Mouse (Mus musculus): ENCODE results near the gene Osbpl10. TPM values are rescaled to one million over a fixed set of nuclear protein-coding genes. Genes with fewer than 3 reads are reported as not detected.

Osbpl10 gene
- polyA plus RNA-seq, 1 experiment from 2014 or later, result 1.4 TPM

GRCm38 (mm10) chr9:114990421-114990820 is 12.1 kb downstream of the Osbpl10 start:
- H3K9ac ChIP-seq (ENCODE audit: low read length), result no peak overlapping the region
- no peak overlapping the region for H3K4me3 ChIP-seq (ENCODE audit: low read depth, low read length)
- no peak for DNase-seq (ENCODE audit: low spot score)
- H3K27ac ChIP-seq (ENCODE audit: low read depth, low read length), result no peak overlapping the region
- no peaks in the 10 kb centered on the region for H3K36me3 ChIP-seq (ENCODE audit: control insufficient read depth, insufficient read depth, low read length)
- no peaks in the 10 kb centered on the region for H3K27me3 ChIP-seq (ENCODE audit: control insufficient read depth, insufficient read depth, low read length)
- H3K4me2 ChIP-seq (ENCODE audit: low read depth), result no peak overlapping the region
- H3K9me3 ChIP-seq (ENCODE audit: control insufficient read depth, low read length), result no peaks in the 10 kb centered on the region
- no peak for ATAC-seq (ENCODE audit: insufficient read depth, low FRiP score, low TSS enrichment)
- WGBS, result 78% methylated on average over 10 of the region's 10 CpGs
- no peaks in the 10 kb centered on the region for H3K4me1 ChIP-seq (ENCODE audit: control insufficient read depth, insufficient read depth, low read length)

GRCm38 (mm10) chr9:114992528-114992927 is 14.2 kb downstream of the Osbpl10 start:
- Histone ChIP-seq H3K9ac (ENCODE audit: low read length) (no peak overlapping the region), H3K9me3 (ENCODE audit: control insufficient read depth, low read length) (no peaks in the 10 kb centered on the region), H3K27me3 (ENCODE audit: control insufficient read depth, insufficient read depth, low read length) (no peaks in the 10 kb centered on the region), H3K4me1 (ENCODE audit: control insufficient read depth, insufficient read depth, low read length) (no peaks in the 10 kb centered on the region), H3K4me3 (ENCODE audit: low read depth, low read length) (no peak overlapping the region), H3K27ac (ENCODE audit: low read depth, low read length) (no peak overlapping the region), H3K36me3 (ENCODE audit: control insufficient read depth, insufficient read depth, low read length) (no peaks in the 10 kb centered on the region), H3K4me2 (ENCODE audit: low read depth) (no peak overlapping the region)
- DNase-seq (ENCODE audit: low spot score) (no peak), ATAC-seq (ENCODE audit: insufficient read depth, low FRiP score, low TSS enrichment) (no peak)
- 94% methylated on average over 2 of the region's 2 CpGs for WGBS

- DNase-seq (ENCODE audit: low spot score) (no peak), ATAC-seq (ENCODE audit: insufficient read depth, low FRiP score, low TSS enrichment) (no peak)
- no peaks in the 10 kb centered on the region for H3K27me3 ChIP-seq (ENCODE audit: control insufficient read depth, insufficient read depth, low read length)
- no peak overlapping the region for H3K4me3 ChIP-seq (ENCODE audit: low read depth, low read length)
- H3K4me1 ChIP-seq (ENCODE audit: control insufficient read depth, insufficient read depth, low read length), result no peaks in the 10 kb centered on the region
- no peaks in the 10 kb centered on the region for H3K36me3 ChIP-seq (ENCODE audit: control insufficient read depth, insufficient read depth, low read length)
- no peak overlapping the region for H3K4me2 ChIP-seq (ENCODE audit: low read depth)
- no peak overlapping the region for H3K9ac ChIP-seq (ENCODE audit: low read length)
- WGBS, result 87% methylated on average over 4 of the region's 4 CpGs
- H3K9me3 ChIP-seq (ENCODE audit: control insufficient read depth, low read length), result no peaks in the 10 kb centered on the region
- H3K27ac ChIP-seq (ENCODE audit: low read depth, low read length), result no peak overlapping the region
Observed at GRCm38 (mm10) chr9:114995250-114995649, 16.9 kb downstream of the Osbpl10 start.

- Histone ChIP-seq H3K36me3 (ENCODE audit: control insufficient read depth, insufficient read depth, low read length) (no peaks in the 10 kb centered on the region), H3K27ac (ENCODE audit: low read depth, low read length) (no peak overlapping the region), H3K9me3 (ENCODE audit: control insufficient read depth, low read length) (no peaks in the 10 kb centered on the region), H3K4me2 (ENCODE audit: low read depth) (no peak overlapping the region), H3K4me1 (ENCODE audit: control insufficient read depth, insufficient read depth, low read length) (no peaks in the 10 kb centered on the region), H3K27me3 (ENCODE audit: control insufficient read depth, insufficient read depth, low read length) (no peaks in the 10 kb centered on the region), H3K4me3 (ENCODE audit: low read depth, low read length) (no peak overlapping the region), H3K9ac (ENCODE audit: low read length) (no peak overlapping the region)
- WGBS, result 88% methylated on average over 4 of the region's 4 CpGs
- no peak for DNase-seq (ENCODE audit: low spot score)
- no peak for ATAC-seq (ENCODE audit: insufficient read depth, low FRiP score, low TSS enrichment)
Observed at GRCm38 (mm10) chr9:114995716-114996115, 17.3 kb downstream of the Osbpl10 start.

- no peaks in the 10 kb centered on the region for H3K36me3 ChIP-seq (ENCODE audit: control insufficient read depth, insufficient read depth, low read length)
- DNase-seq (ENCODE audit: low spot score) (no peak), ATAC-seq (ENCODE audit: insufficient read depth, low FRiP score, low TSS enrichment) (no peak)
- no peak overlapping the region for H3K27ac ChIP-seq (ENCODE audit: low read depth, low read length)
- no peaks in the 10 kb centered on the region for H3K27me3 ChIP-seq (ENCODE audit: control insufficient read depth, insufficient read depth, low read length)
- H3K4me1 ChIP-seq (ENCODE audit: control insufficient read depth, insufficient read depth, low read length), result no peaks in the 10 kb centered on the region
- H3K9ac ChIP-seq (ENCODE audit: low read length), result no peak overlapping the region
- H3K9me3 ChIP-seq (ENCODE audit: control insufficient read depth, low read length), result no peaks in the 10 kb centered on the region
- 95% methylated on average over 6 of the region's 6 CpGs for WGBS
- no peak overlapping the region for H3K4me2 ChIP-seq (ENCODE audit: low read depth)
- no peak overlapping the region for H3K4me3 ChIP-seq (ENCODE audit: low read depth, low read length)
Observed at GRCm38 (mm10) chr9:114996489-114996888, 18.1 kb downstream of the Osbpl10 start.

- H3K27me3 ChIP-seq (ENCODE audit: control insufficient read depth, insufficient read depth, low read length), result no peaks in the 10 kb centered on the region
- H3K27ac ChIP-seq (ENCODE audit: low read depth, low read length), result no peak overlapping the region
- 87% methylated on average over 6 of the region's 6 CpGs for WGBS
- no peak overlapping the region for H3K4me3 ChIP-seq (ENCODE audit: low read depth, low read length)
- ATAC-seq (ENCODE audit: insufficient read depth, low FRiP score, low TSS enrichment), result no peak
- no peak overlapping the region for H3K4me2 ChIP-seq (ENCODE audit: low read depth)
- H3K9me3 ChIP-seq (ENCODE audit: control insufficient read depth, low read length), result no peaks in the 10 kb centered on the region
- no peak for DNase-seq (ENCODE audit: low spot score)
- H3K4me1 ChIP-seq (ENCODE audit: control insufficient read depth, insufficient read depth, low read length), result no peaks in the 10 kb centered on the region
- H3K36me3 ChIP-seq (ENCODE audit: control insufficient read depth, insufficient read depth, low read length), result no peaks in the 10 kb centered on the region
- H3K9ac ChIP-seq (ENCODE audit: low read length), result no peak overlapping the region
Observed at GRCm38 (mm10) chr9:114999010-114999770, 20.8 kb downstream of the Osbpl10 start.

GRCm38 (mm10) chr9:114999771-115000146 is 21.4 kb downstream of the Osbpl10 start:
- Histone ChIP-seq H3K27me3 (ENCODE audit: control insufficient read depth, insufficient read depth, low read length) (no peaks in the 10 kb centered on the region), H3K9ac (ENCODE audit: low read length) (no peak overlapping the region), H3K9me3 (ENCODE audit: control insufficient read depth, low read length) (no peaks in the 10 kb centered on the region), H3K4me1 (ENCODE audit: control insufficient read depth, insufficient read depth, low read length) (no peaks in the 10 kb centered on the region), H3K4me2 (ENCODE audit: low read depth) (no peak overlapping the region), H3K27ac (ENCODE audit: low read depth, low read length) (no peak overlapping the region), H3K4me3 (ENCODE audit: low read depth, low read length) (no peak overlapping the region), H3K36me3 (ENCODE audit: control insufficient read depth, insufficient read depth, low read length) (no peaks in the 10 kb centered on the region)
- WGBS, result 72% methylated on average over 5 of the region's 5 CpGs
- ATAC-seq (ENCODE audit: insufficient read depth, low FRiP score, low TSS enrichment), result no peak
- DNase-seq (ENCODE audit: low spot score), result no peak

- no peaks in the 10 kb centered on the region; the same call in 1 of the 2 replicates for H3K9me3 ChIP-seq (ENCODE audit: control insufficient read depth, low read length)
- WGBS, result 70% methylated on average over 10 of the region's 10 CpGs
- no peak overlapping the region for H3K4me2 ChIP-seq (ENCODE audit: low read depth)
- no peak overlapping the region for H3K9ac ChIP-seq (ENCODE audit: low read length)
- H3K36me3 ChIP-seq (ENCODE audit: control insufficient read depth, insufficient read depth, low read length), result no peaks in the 10 kb centered on the region
- H3K27me3 ChIP-seq (ENCODE audit: control insufficient read depth, insufficient read depth, low read length), result no peaks in the 10 kb centered on the region
- ATAC-seq (ENCODE audit: insufficient read depth, low FRiP score, low TSS enrichment) (no peak), DNase-seq (ENCODE audit: low spot score) (no peak)
- no peaks in the 10 kb centered on the region for H3K4me1 ChIP-seq (ENCODE audit: control insufficient read depth, insufficient read depth, low read length)
- no peak overlapping the region for H3K27ac ChIP-seq (ENCODE audit: low read depth, low read length)
- no peak overlapping the region for H3K4me3 ChIP-seq (ENCODE audit: low read depth, low read length)
Observed at GRCm38 (mm10) chr9:115005446-115005845, 27.1 kb downstream of the Osbpl10 start.

GRCm38 (mm10) chr9:115007776-115008175 is 29.4 kb downstream of the Osbpl10 start:
- DNase-seq (ENCODE audit: low spot score), result no peak
- H3K4me2 ChIP-seq (ENCODE audit: low read depth), result no peak overlapping the region
- no peaks in the 10 kb centered on the region for H3K36me3 ChIP-seq (ENCODE audit: control insufficient read depth, insufficient read depth, low read length)
- no peaks in the 10 kb centered on the region; the same call in 1 of the 2 replicates for H3K9me3 ChIP-seq (ENCODE audit: control insufficient read depth, low read length)
- H3K4me3 ChIP-seq (ENCODE audit: low read depth, low read length), result no peak overlapping the region
- WGBS, result 90% methylated on average over 6 of the region's 6 CpGs
- H3K9ac ChIP-seq (ENCODE audit: low read length), result no peak overlapping the region
- no peak overlapping the region for H3K27ac ChIP-seq (ENCODE audit: low read depth, low read length)
- H3K4me1 ChIP-seq (ENCODE audit: control insufficient read depth, insufficient read depth, low read length), result no peaks in the 10 kb centered on the region
- H3K27me3 ChIP-seq (ENCODE audit: control insufficient read depth, insufficient read depth, low read length), result no peaks in the 10 kb centered on the region
- no peak for ATAC-seq (ENCODE audit: insufficient read depth, low FRiP score, low TSS enrichment)
